Mouse (Mus musculus): ENCODE data around the gene Pfkfb3. TPM values are rescaled to one million over a fixed set of nuclear protein-coding genes. Genes with fewer than 3 reads are reported as not detected.
"Not testable (repeated sequence)": the region's sequence is repeated elsewhere in the genome, so short reads cannot be mapped to it uniquely, and the experiment has no call there.

Gene Pfkfb3
- polyA plus RNA-seq, 1 experiment: 14.8 TPM

- Histone ChIP-seq H3K4me3 (ENCODE audit: insufficient read depth, low read length) (no peak overlapping the region), H3K27ac (ENCODE audit: insufficient read depth, low read length) (no peak overlapping the region), H3K4me1 (ENCODE audit: control insufficient read depth, insufficient read depth, low read length) (no peaks in the 10 kb centered on the region)
- TF ChIP-seq POLR2A (IDR thresholded peaks at IDR 0.05; ENCODE audit: low read depth, low read length) (no peak), CTCF (IDR thresholded peaks at IDR 0.05; ENCODE audit: borderline replicate concordance, insufficient read depth, low read length) (no peak)
These were observed 11.8 kb downstream of the Pfkfb3 start for GRCm38 (mm10) chr2:11542121-11542520.

GRCm38 (mm10) chr2:11541528-11541927 is 12.3 kb downstream of the Pfkfb3 start:
- H3K27ac ChIP-seq (ENCODE audit: insufficient read depth, low read length); H3K4me1 ChIP-seq (ENCODE audit: control insufficient read depth, insufficient read depth, low read length); H3K4me3 ChIP-seq (ENCODE audit: insufficient read depth, low read length): not testable (repeated sequence)

GRCm38 (mm10) chr2:11535966-11536365 is 17.9 kb downstream of the Pfkfb3 start:
- no peak overlapping the region for H3K27ac ChIP-seq (ENCODE audit: insufficient read depth, low read length)
- TF ChIP-seq CTCF (IDR thresholded peaks at IDR 0.05; ENCODE audit: borderline replicate concordance, insufficient read depth, low read length) (no peak), POLR2A (IDR thresholded peaks at IDR 0.05; ENCODE audit: low read depth, low read length) (no peak)
- H3K4me3 ChIP-seq (ENCODE audit: insufficient read depth, low read length): peak overlapping the region; percentile 54
- H3K4me1 ChIP-seq (ENCODE audit: control insufficient read depth, insufficient read depth, low read length): no peaks in the 10 kb centered on the region; the same call in 1 of the 2 replicates

GRCm38 (mm10) chr2:11535412-11535928 is 18.4 kb downstream of the Pfkfb3 start:
- no peaks in the 10 kb centered on the region; the same call in 1 of the 2 replicates for H3K4me1 ChIP-seq (ENCODE audit: control insufficient read depth, insufficient read depth, low read length)
- no peak overlapping the region for H3K27ac ChIP-seq (ENCODE audit: insufficient read depth, low read length)
- peak overlapping the region; percentile 54 for H3K4me3 ChIP-seq (ENCODE audit: insufficient read depth, low read length)
- TF ChIP-seq POLR2A (IDR thresholded peaks at IDR 0.05; ENCODE audit: low read depth, low read length): peak; percentile 82
- no peak for TF ChIP-seq CTCF (IDR thresholded peaks at IDR 0.05; ENCODE audit: borderline replicate concordance, insufficient read depth, low read length)

- Histone ChIP-seq H3K4me1 (ENCODE audit: control insufficient read depth, insufficient read depth, low read length) (no peaks in the 10 kb centered on the region; the same call in 1 of the 2 replicates), H3K27ac (ENCODE audit: insufficient read depth, low read length) (no peak overlapping the region), H3K4me3 (ENCODE audit: insufficient read depth, low read length) (no peak overlapping the region)
- TF ChIP-seq POLR2A (IDR thresholded peaks at IDR 0.05; ENCODE audit: low read depth, low read length) (no peak), CTCF (IDR thresholded peaks at IDR 0.05; ENCODE audit: borderline replicate concordance, insufficient read depth, low read length) (no peak)
These were observed 19.1 kb downstream of the Pfkfb3 start for GRCm38 (mm10) chr2:11534826-11535225.

GRCm38 (mm10) chr2:11530101-11530500 is 23.8 kb downstream of the Pfkfb3 start:
- no peak overlapping the region for H3K4me3 ChIP-seq (ENCODE audit: insufficient read depth, low read length)
- no peak overlapping the region for H3K27ac ChIP-seq (ENCODE audit: insufficient read depth, low read length)
- no peaks in the 10 kb centered on the region; the same call in 1 of the 2 replicates for H3K4me1 ChIP-seq (ENCODE audit: control insufficient read depth, insufficient read depth, low read length)
- TF ChIP-seq POLR2A (IDR thresholded peaks at IDR 0.05; ENCODE audit: low read depth, low read length): no peak
- TF ChIP-seq CTCF (IDR thresholded peaks at IDR 0.05; ENCODE audit: borderline replicate concordance, insufficient read depth, low read length): no peak

- Histone ChIP-seq H3K4me3 (ENCODE audit: insufficient read depth, low read length) (no peak overlapping the region), H3K27ac (ENCODE audit: insufficient read depth, low read length) (no peak overlapping the region), H3K4me1 (ENCODE audit: control insufficient read depth, insufficient read depth, low read length) (no peaks in the 10 kb centered on the region)
- no peak for TF ChIP-seq POLR2A (IDR thresholded peaks at IDR 0.05; ENCODE audit: low read depth, low read length)
- TF ChIP-seq CTCF (IDR thresholded peaks at IDR 0.05; ENCODE audit: borderline replicate concordance, insufficient read depth, low read length): no peak
These were observed 27.8 kb downstream of the Pfkfb3 start for GRCm38 (mm10) chr2:11526063-11526462.

- TF ChIP-seq CTCF (IDR thresholded peaks at IDR 0.05; ENCODE audit: borderline replicate concordance, insufficient read depth, low read length): no peak
- no peak overlapping the region for H3K4me3 ChIP-seq (ENCODE audit: insufficient read depth, low read length)
- H3K4me1 ChIP-seq (ENCODE audit: control insufficient read depth, insufficient read depth, low read length): no peaks in the 10 kb centered on the region
- no peak overlapping the region for H3K27ac ChIP-seq (ENCODE audit: insufficient read depth, low read length)
These were observed 29.1 kb downstream of the Pfkfb3 start for GRCm38 (mm10) chr2:11524736-11525135.

GRCm38 (mm10) chr2:11521758-11522157 is 32.1 kb downstream of the Pfkfb3 start:
- TF ChIP-seq POLR2A (IDR thresholded peaks at IDR 0.05; ENCODE audit: low read depth, low read length): no peak
- no peak for TF ChIP-seq CTCF (IDR thresholded peaks at IDR 0.05; ENCODE audit: borderline replicate concordance, insufficient read depth, low read length)
- Histone ChIP-seq H3K4me1 (ENCODE audit: control insufficient read depth, insufficient read depth, low read length) (no peaks in the 10 kb centered on the region), H3K4me3 (ENCODE audit: insufficient read depth, low read length) (no peak overlapping the region), H3K27ac (ENCODE audit: insufficient read depth, low read length) (no peak overlapping the region)

- TF ChIP-seq CTCF (IDR thresholded peaks at IDR 0.05; ENCODE audit: borderline replicate concordance, insufficient read depth, low read length) (no peak), POLR2A (IDR thresholded peaks at IDR 0.05; ENCODE audit: low read depth, low read length) (no peak)
- Histone ChIP-seq H3K4me3 (ENCODE audit: insufficient read depth, low read length) (no peak overlapping the region), H3K4me1 (ENCODE audit: control insufficient read depth, insufficient read depth, low read length) (no peaks in the 10 kb centered on the region), H3K27ac (ENCODE audit: insufficient read depth, low read length) (no peak overlapping the region)
These were observed 33.1 kb downstream of the Pfkfb3 start for GRCm38 (mm10) chr2:11520786-11521185.

GRCm38 (mm10) chr2:11515828-11516227 is 38.0 kb downstream of the Pfkfb3 start:
- no peak overlapping the region for H3K27ac ChIP-seq (ENCODE audit: insufficient read depth, low read length)
- no peaks in the 10 kb centered on the region; the same call in 1 of the 2 replicates for H3K4me1 ChIP-seq (ENCODE audit: control insufficient read depth, insufficient read depth, low read length)
- no peak overlapping the region for H3K4me3 ChIP-seq (ENCODE audit: insufficient read depth, low read length)
- TF ChIP-seq POLR2A (IDR thresholded peaks at IDR 0.05; ENCODE audit: low read depth, low read length) (no peak), CTCF (IDR thresholded peaks at IDR 0.05; ENCODE audit: borderline replicate concordance, insufficient read depth, low read length) (no peak)

All from embryonic fibroblast, embryonic 13.5 days (primary cell).